Mouse (Mus musculus): ENCODE measurements around the gene Cyp2c40.
"Not testable (repeated sequence)": the region's sequence is repeated elsewhere in the genome, so short reads cannot be mapped to it uniquely, and the experiment has no call there.

Gene Cyp2c40

DNA sequence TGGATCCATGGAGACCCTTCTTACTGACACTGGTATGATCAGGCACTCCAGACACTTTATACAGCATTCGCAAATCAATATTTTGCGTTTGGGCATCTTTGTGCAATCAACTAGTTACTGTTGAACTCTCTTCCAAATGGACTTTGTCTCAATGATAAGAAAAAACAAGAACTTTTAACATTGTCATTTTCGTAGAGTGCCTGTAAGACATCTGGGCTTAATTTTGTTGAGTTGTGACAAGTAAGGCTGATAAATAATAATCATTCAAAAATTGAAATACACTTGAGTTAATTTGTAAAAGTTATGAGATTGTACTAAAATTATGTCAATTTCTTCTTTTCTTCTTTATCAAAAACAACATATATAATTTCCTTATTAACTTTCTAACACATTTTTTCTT is at the start of gene Cyp2c40:
Gene Cyp2c40 (minus strand): TSS at position 101 of the 400 bp plus-strand sequence.
- not testable (repeated sequence) for TF ChIP-seq GATA4 (IDR thresholded peaks at IDR 0.05; ENCODE audit: insufficient replicate concordance, low read length)

DNA sequence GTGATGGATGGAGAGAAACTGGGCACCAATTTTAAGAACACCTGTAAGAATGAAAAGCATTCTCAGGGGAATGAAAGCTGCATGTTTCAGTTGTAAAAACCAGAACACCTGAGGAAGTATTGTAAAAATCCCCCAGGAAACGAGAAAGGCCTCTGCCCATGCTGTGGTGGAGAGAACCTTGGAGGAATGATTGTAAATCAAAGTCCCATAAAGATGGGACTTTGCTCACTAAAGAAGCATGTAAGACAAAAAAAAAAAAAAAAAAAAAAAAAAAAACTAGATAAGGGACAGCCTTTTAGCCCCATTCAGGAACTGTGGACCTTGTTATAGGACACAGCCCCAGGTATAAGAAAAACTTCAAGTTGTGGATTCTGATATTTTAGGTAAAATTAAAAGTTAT is 67.3 kb downstream of the Cyp2c40 start:
- TF ChIP-seq GATA4 (IDR thresholded peaks at IDR 0.05; ENCODE audit: insufficient replicate concordance, low read length) = no peak

DNA sequence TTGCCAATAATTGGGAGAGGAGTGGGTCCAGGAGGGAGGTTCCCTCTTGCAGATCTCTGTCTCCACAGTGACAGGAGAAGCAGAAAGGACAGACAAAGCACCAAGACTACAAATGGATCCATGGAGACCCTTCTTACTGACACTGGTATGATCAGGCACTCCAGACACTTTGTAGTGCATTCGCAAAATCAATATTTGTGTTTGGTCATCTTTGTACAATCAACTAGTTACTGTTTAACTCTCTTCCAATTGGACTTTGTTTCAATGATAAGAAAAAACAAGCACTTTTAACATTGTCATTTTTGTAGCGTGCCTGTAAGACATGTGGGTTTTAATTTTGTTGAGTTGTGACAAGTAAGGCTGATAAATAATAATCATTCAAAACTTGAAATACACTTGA is 71.7 kb downstream of the Cyp2c40 start, which contains the start of gene Cyp2c68:
Gene Cyp2c68 (minus strand): TSS at position 135 of the 400 bp plus-strand sequence.
- TF ChIP-seq GATA4 (IDR thresholded peaks at IDR 0.05; ENCODE audit: insufficient replicate concordance, low read length) = peak; percentile 50; the same call in 1 of the 2 replicates
